Mouse (Mus musculus): ENCODE results near the gene Gdpd2. TPM values are rescaled to one million over a fixed set of nuclear protein-coding genes. Genes with fewer than 3 reads are reported as not detected.

Gene Gdpd2
- total RNA-seq (2018; cell fraction: chromatin; rRNA removed): under 1 TPM in 1 of 26 experiments, not detected in 25; 0.35 TPM
- under 1 TPM in 3 of 26 experiments, not detected in 23; 0.07 to 0.11 (median 0.07) TPM for total RNA-seq (2018; cell fraction: cytosol; rRNA removed)
- under 1 TPM in 1 of 26 experiments, not detected in 25; 0.52 TPM for total RNA-seq (2018; cell fraction: nucleus; rRNA removed)
- polyA plus RNA-seq (2018): not detected in 3 replicates

DNA sequence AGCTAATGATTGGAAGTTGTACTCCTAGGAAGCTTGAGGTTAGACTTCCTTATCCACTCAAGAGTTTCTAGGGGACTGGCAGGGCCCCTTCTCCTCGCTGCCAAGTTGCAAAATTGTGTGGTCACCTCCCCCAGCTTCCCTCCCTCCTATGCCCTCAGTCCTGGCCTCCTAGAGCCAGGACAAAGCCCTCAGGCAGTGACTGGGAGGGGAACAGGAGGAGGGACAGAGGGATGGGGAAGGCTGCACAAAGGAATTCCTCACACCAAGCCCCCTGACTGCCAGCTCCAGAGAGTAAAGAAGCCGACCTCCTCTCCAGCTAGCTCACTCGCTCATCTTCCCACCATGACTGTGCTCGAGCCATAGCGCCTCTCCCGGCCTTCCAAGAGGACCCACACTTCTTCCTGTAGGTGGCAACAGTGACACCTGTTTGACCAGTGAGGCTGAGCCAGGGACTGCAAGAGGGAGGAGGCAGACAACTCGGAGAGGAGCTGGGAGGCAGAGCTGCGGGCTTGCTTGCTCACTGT is at the start of gene Gdpd2:
Gene Gdpd2 (plus strand): TSS at position 209 of the 524 bp plus-strand sequence.
- H3K4me3 ChIP-seq (ENCODE audit: inconsistent target): no peak within 1 kb of the TSS
- H3K36me3 ChIP-seq (ENCODE audit: inconsistent target): no peaks in the 10 kb centered on the region
- H3K79me2 ChIP-seq (ENCODE audit: inconsistent target): no peaks in the 10 kb centered on the region
- H3K27ac ChIP-seq: no peak within 1 kb of the TSS
- WGBS (ENCODE audit: missing documents): 17% methylated on average over 8 of the region's 8 CpGs

DNA sequence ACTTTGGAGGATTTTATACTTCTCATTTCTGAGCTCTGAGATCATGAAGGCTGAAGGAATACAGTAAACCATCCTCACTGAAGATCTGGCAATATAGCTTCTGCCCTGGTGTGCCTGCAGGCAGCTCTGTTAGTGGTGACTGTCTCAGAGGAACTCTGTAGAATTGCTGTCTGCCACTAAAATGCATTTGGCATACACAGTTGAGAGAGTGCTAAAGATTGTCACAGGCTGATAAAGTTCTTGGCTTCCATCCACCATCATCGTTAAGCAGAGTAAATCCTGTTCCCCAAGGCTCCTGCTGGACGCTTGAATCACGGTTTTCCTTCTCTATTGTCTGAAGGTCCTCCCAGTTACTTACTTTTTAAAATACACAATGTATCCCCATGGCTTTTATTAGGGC is 43.1 kb upstream of the Gdpd2 start:
- no peak overlapping the region for H3K27ac ChIP-seq
- no peaks in the 10 kb centered on the region for H3K36me3 ChIP-seq (ENCODE audit: inconsistent target)
- no peaks in the 10 kb centered on the region for H3K79me2 ChIP-seq (ENCODE audit: inconsistent target)
- WGBS (ENCODE audit: missing documents): 73% methylated on average over 3 of the region's 3 CpGs
- no peak overlapping the region for H3K4me3 ChIP-seq (ENCODE audit: inconsistent target)

DNA sequence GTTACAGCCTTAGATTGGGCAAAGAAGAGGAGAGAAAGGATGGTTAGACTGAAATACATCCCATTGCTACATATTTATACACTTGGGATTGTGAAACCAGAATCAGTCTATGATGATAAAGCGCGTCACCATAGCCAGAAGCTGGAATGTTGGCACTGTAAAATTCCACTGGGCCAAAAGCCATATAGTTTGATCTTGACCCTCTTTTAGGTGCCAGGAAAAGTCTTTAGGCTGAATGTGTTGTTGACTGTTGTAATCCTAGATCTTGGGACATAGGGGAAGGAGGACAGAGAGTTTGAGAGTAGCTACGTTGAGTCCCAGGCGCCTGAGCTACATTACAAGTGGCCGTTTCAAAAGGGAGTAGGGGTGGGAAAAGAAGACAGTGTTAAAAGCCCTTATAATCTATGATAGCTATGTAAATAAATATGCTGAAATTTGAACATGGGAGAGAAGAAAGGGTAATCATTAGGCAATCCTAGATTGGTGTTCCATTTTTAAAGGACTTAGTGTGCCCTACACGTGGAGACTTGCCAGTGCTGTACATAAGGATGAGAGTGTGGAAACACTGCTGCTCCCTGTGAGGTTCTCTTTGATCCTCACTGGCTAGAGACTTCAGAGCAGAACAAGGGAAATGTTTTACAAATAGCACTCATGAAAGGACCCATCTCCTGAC is 42.2 kb upstream of the Gdpd2 start:
- 97% methylated on average over 6 of the region's 6 CpGs for WGBS (ENCODE audit: missing documents)
- Histone ChIP-seq H3K79me2 (ENCODE audit: inconsistent target) (no peaks in the 10 kb centered on the region), H3K27ac (no peak overlapping the region), H3K36me3 (ENCODE audit: inconsistent target) (no peaks in the 10 kb centered on the region), H3K4me3 (ENCODE audit: inconsistent target) (no peak overlapping the region)

DNA sequence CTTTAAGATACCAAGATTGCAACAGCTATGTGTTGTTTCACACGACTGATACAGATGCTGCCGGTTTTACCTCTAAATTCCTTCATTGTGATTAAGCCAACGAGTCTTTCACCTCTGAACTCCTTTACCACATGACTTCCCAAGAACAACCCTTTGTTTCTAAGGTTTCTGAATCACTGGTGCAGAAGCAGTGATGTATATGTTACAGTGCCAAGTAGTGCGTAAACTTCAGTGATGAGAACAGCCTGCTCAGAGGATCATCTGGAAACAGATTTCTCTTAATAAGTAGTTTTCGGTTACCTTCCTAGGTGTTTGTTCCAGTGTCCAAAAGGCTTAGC is 41.7 kb upstream of the Gdpd2 start:
- WGBS (ENCODE audit: missing documents): 93% methylated on average over 5 of the region's 5 CpGs
- H3K79me2 ChIP-seq (ENCODE audit: inconsistent target): no peaks in the 10 kb centered on the region
- no peaks in the 10 kb centered on the region for H3K36me3 ChIP-seq (ENCODE audit: inconsistent target)
- H3K4me3 ChIP-seq (ENCODE audit: inconsistent target): no peak overlapping the region
- no peak overlapping the region for H3K27ac ChIP-seq

DNA sequence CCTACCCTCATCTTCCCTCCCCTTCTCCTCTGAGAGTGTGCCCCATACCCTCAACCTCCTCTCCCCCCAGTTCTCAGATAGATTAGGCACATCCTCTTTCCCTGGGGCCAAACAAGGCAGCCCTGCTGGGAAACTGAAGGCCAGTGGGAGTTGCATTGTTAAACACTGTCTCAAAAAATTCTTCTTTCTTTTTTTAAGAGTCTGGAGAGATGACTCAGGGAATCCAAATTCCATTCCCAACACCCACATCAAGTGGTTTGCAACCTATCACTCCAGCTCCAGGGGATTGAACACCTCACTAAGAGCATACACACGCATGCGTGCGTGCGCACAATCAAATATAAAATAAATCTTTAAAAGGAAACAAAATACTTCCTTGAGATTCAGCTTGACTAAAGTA is 32.9 kb upstream of the Gdpd2 start:
- Histone ChIP-seq H3K27ac (no peak overlapping the region), H3K36me3 (ENCODE audit: inconsistent target) (no peaks in the 10 kb centered on the region)
- 87% methylated on average over 4 of the region's 4 CpGs for WGBS (ENCODE audit: missing documents)

DNA sequence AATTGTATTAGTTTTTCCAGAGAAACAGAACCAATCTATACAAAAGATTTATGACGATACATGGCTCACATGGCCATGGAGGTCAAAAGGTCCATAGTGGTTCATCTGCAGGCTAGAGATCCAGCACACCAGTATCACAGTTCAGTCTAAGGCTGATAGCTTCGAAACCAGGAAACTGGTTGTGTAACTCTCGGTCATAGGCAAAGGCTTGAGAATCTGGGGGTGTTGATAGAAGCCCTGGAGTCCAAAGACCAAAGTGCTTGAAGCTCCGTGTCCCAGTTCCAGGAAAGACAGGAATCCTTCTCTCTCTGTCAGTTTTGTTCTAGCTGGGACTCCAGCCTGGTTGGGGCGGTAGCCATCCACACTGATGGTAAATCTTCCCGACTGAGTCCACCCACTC is 21.6 kb upstream of the Gdpd2 start:
- WGBS (ENCODE audit: missing documents): 88% methylated on average over 6 of the region's 6 CpGs
- no peak overlapping the region for H3K4me3 ChIP-seq (ENCODE audit: inconsistent target)
- H3K36me3 ChIP-seq (ENCODE audit: inconsistent target): no peaks in the 10 kb centered on the region
- H3K27ac ChIP-seq: no peak overlapping the region
- no peaks in the 10 kb centered on the region for H3K79me2 ChIP-seq (ENCODE audit: inconsistent target)

More for the DNA sequence above, 32.9 kb upstream of the Gdpd2 start:
- H3K4me3 ChIP-seq (ENCODE audit: inconsistent target): no peak overlapping the region
- H3K79me2 ChIP-seq (ENCODE audit: inconsistent target): no peaks in the 10 kb centered on the region

DNA sequence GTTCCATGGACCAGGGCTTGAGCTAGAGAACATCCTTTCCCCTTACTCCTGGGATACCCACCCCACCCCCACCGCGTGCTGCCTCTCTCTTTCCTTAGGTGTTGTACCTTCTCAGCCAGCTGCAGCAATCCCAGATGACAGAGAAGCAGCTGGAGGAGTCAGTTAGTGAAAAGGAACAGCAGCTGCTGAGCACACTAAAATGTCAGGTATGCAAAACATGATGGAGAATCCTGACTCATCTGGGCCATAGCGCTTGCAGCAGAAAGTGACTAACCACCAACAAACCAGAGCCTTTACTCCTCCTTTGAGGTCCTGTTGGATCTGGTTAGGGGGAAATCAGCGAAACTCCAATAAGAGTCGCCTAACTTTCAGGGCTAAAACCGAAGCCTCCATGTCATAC is 13.5 kb upstream of the Gdpd2 start:
- Histone ChIP-seq H3K27ac (no peak overlapping the region), H3K4me3 (ENCODE audit: inconsistent target) (no peak overlapping the region), H3K79me2 (ENCODE audit: inconsistent target) (no peaks in the 10 kb centered on the region), H3K36me3 (ENCODE audit: inconsistent target) (no peaks in the 10 kb centered on the region)
- WGBS (ENCODE audit: missing documents): 93% methylated on average over 6 of the region's 6 CpGs

DNA sequence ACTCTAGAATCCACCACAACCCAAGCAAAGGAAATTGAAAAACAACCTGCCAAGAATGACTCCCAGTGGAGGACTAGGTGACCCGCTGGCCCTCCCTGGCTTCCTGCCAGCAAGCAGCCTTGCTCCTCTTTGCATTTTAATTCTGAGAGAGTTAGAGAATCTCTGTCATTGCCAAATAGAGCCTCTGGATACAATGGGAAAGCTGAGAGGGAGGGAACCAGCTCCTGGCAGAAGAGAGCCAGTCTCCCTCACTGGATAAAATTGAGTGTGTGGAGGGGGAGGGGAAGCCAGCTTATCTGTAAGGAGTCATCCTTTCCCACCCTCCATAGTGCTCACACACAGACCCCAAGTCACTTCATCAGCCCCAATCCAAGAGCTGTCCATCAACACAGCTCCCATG is 726 bp upstream of the Gdpd2 start:
- Histone ChIP-seq H3K79me2 (ENCODE audit: inconsistent target) (no peaks in the 10 kb centered on the region), H3K4me3 (ENCODE audit: inconsistent target) (no peak overlapping the region), H3K36me3 (ENCODE audit: inconsistent target) (no peaks in the 10 kb centered on the region), H3K27ac (no peak overlapping the region)
- 77% methylated on average over 1 of the region's 1 CpGs for WGBS (ENCODE audit: missing documents)

DNA sequence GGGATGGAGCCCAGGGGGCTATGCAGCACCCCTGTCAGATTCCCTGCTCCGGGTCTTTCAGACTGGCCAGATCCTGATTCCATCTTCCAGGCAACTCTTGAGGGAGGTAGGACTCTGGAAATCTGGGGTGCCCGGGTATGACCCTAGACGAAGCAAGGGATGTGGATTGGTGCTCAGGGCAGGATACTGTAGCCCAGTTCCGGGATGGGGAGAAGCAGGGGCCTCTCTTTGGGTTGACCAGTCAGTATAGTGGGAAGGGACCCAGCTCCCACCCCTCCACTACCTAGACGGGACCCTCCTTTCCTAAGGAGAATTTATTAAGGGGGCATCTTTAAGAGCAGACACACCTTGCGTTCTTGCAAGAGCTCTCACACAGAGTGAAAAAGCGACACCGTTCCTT is 593 bp downstream of the Gdpd2 start:
- Histone ChIP-seq H3K4me3 (ENCODE audit: inconsistent target) (no peak overlapping the region), H3K79me2 (ENCODE audit: inconsistent target) (no peaks in the 10 kb centered on the region)
- 48% methylated on average over 7 of the region's 8 CpGs for WGBS (ENCODE audit: missing documents)

DNA sequence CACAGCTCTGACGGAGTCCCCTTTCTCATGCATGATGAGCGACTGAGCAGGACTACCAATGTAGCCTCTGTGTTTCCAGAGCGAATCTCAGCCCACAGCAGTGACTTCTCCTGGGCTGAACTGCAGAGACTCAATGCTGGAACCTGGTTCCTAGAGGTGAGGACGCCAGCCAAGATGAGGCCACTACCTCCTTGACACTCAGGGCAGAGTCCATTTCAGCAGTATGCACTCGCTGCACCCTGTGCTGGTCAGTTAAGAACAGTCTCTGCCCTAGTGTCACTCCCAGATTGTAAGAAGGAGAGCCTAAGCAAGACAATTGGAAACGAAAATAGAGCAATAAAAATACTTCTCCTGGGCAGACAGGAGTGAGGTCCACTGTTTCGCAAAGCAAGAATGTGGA is 4.7 kb downstream of the Gdpd2 start:
- Histone ChIP-seq H3K4me3 (ENCODE audit: inconsistent target) (no peak overlapping the region), H3K79me2 (ENCODE audit: inconsistent target) (no peaks in the 10 kb centered on the region), H3K36me3 (ENCODE audit: inconsistent target) (no peaks in the 10 kb centered on the region), H3K27ac (no peak overlapping the region)
- 89% methylated on average over 7 of the region's 7 CpGs for WGBS (ENCODE audit: missing documents)

More for the DNA sequence above, 593 bp downstream of the Gdpd2 start:
- H3K27ac ChIP-seq: no peak overlapping the region
- no peaks in the 10 kb centered on the region for H3K36me3 ChIP-seq (ENCODE audit: inconsistent target)

DNA sequence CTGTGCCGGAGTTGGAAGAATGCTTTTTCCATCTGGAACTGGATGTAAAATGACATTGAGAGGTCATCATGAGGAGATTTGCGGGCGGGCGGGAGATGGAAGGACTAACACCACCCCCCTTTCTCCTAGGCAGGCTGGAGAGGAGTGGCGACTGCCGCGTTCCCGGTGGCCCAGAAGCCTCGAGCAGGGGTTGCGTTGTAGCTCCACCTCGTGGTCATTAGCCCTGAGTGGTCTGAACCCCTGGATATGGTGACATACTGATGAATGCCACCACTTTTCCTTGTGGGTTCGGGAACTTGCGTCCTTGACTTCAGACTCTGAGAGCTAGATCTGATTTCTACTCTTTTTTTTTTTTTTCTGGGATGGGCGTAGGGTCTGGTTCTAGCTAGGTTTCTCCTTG is 9.2 kb downstream of the Gdpd2 start:
- Histone ChIP-seq H3K79me2 (ENCODE audit: inconsistent target) (no peaks in the 10 kb centered on the region), H3K27ac (no peak overlapping the region), H3K4me3 (ENCODE audit: inconsistent target) (no peak overlapping the region), H3K36me3 (ENCODE audit: inconsistent target) (no peaks in the 10 kb centered on the region)
- WGBS (ENCODE audit: missing documents): 36% methylated on average over 7 of the region's 14 CpGs

DNA sequence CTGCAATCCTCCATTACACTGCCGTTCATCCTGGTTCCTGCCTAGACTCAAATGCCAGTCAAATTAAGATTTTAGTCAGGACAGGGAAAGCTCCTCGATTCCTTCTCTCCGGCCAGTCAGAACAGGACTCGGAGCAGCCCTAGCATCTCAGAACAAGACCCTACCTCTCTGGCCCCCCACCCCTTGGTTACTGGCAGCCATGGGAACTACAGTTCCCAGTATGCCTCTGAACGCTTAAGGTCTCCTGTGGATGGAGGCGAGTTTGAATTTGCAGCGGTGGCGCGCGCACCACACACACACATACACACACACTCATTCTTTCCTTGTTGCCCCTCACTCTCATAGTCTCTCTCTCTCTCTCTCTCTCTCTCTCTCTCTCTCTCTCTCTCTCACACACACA is 9.8 kb downstream of the Gdpd2 start:
- no peak overlapping the region for H3K4me3 ChIP-seq (ENCODE audit: inconsistent target)
- H3K27ac ChIP-seq: no peak overlapping the region
- 19% methylated on average over 9 of the region's 10 CpGs for WGBS (ENCODE audit: missing documents)
- no peaks in the 10 kb centered on the region for H3K36me3 ChIP-seq (ENCODE audit: inconsistent target)
- H3K79me2 ChIP-seq (ENCODE audit: inconsistent target): no peaks in the 10 kb centered on the region

DNA sequence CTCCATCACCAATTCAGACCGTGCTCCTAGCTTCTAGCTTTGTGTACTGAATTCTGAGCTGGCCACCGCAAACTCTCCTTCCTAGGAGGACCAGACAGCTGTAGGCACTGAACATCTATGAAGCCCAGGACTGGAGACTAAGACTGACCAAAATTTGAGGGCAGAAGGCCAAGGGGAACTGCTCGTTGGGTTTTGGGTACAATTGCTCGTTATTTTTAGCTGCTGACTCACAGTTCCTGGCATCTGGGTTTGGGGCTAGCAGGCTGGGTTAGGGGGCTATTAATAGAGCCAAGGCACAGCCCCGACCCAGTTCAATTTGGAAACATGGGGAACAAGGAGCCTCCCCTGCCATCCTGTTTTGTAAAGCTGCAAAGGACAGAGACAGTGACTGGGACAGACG is 11.1 kb downstream of the Gdpd2 start:
- Histone ChIP-seq H3K27ac (peak overlapping the region; percentile 19; the same call in 1 of the 2 replicates), H3K36me3 (ENCODE audit: inconsistent target) (no peaks in the 10 kb centered on the region), H3K4me3 (ENCODE audit: inconsistent target) (no peak overlapping the region), H3K79me2 (ENCODE audit: inconsistent target) (no peaks in the 10 kb centered on the region)
- WGBS (ENCODE audit: missing documents): 22% methylated on average over 6 of the region's 6 CpGs

DNA sequence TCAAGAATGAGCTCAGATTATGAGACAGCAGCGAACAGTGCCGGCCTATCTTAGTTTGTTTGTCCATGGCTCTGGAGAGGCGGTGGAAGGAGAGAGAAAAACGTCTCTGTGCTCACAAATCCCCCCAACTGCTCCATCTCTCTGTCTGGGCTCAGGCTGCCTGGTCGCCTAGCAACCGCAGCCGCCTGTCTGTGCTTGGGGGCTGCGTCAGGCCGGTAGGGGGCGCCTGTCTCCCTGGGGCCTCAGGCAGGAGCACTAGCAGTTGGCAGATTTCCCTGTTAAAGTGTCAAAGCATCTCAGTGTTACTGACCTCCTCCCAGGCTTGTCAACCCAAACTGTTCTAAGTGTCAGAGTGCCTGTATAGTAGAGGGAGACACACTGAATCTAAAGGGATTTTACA is 12.3 kb downstream of the Gdpd2 start:
- no peaks in the 10 kb centered on the region for H3K79me2 ChIP-seq (ENCODE audit: inconsistent target)
- H3K27ac ChIP-seq: no peak overlapping the region
- 57% methylated on average over 10 of the region's 10 CpGs for WGBS (ENCODE audit: missing documents)
- no peaks in the 10 kb centered on the region for H3K36me3 ChIP-seq (ENCODE audit: inconsistent target)
- no peak overlapping the region for H3K4me3 ChIP-seq (ENCODE audit: inconsistent target)

DNA sequence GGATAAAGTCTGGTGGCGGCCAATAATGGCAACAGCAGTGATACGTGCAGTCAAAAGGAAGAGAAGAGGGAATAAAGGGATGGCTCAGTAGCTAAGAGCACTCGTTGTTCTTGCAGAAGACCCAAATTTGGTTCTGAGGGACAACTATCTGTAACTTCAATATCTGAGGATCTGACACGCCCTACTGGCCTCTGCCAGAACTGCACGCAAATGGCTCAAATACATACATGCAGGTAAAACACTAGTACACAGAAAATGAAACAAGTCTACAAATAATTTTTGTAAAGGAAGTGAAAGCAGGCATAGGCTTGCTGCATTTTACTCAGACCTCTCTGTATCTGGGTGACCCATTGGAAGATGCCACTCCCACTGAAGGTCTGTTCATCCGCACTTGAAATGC is 36.2 kb downstream of the Gdpd2 start:
- H3K79me2 ChIP-seq (ENCODE audit: inconsistent target): no peaks in the 10 kb centered on the region
- no peaks in the 10 kb centered on the region for H3K36me3 ChIP-seq (ENCODE audit: inconsistent target)
- 95% methylated on average over 5 of the region's 6 CpGs for WGBS (ENCODE audit: missing documents)
- no peak overlapping the region for H3K4me3 ChIP-seq (ENCODE audit: inconsistent target)
- no peak overlapping the region for H3K27ac ChIP-seq
